Mouse (Mus musculus) kidney, embryonic 16.5 days (tissue): ENCODE measurements around the gene Opa3. TPM values are rescaled to one million over a fixed set of nuclear protein-coding genes. Genes with fewer than 3 reads are reported as not detected.

Experiments used
- ATAC-seq: fragments of 200-750 bp; cut with Nextera tagmentation; 2 replicates; pipeline ENCODE4 v1.8.0; 2017; ENCODE audit warnings: moderate TSS enrichment; ENCODE audit not compliant: low FRiP score, low TSS enrichment
- H3K27ac ChIP-seq: fragments of 300-500 bp; sonication (generic); 2 replicates; pipeline ENCODE4 v1.5.1; 2014; ENCODE audit warnings: low read length
- H3K27me3 ChIP-seq: fragments of 300-500 bp; sonication (generic); 2 replicates; pipeline ENCODE4 v1.6.1; 2014; ENCODE audit warnings: low read length, control low read depth, mixed read lengths; ENCODE audit not compliant: insufficient read depth
- H3K36me3 ChIP-seq: fragments of 300-500 bp; sonication (generic); 2 replicates; pipeline ENCODE4 v1.6.1; 2014; ENCODE audit warnings: low read length, control low read depth, mixed read lengths; ENCODE audit not compliant: insufficient read depth
- H3K4me1 ChIP-seq: fragments of 300-500 bp; sonication (generic); 2 replicates; pipeline ENCODE4 v1.6.1; 2014; ENCODE audit warnings: low read length, control low read depth, mixed read lengths; ENCODE audit not compliant: insufficient read depth
- H3K4me2 ChIP-seq: fragments of 300-500 bp; sonication (generic); replicated peaks from 2 replicates; pipeline ENCODE4 v1.6.1; 2014; ENCODE audit warnings: low read depth, low read length
- H3K4me3 ChIP-seq: fragments of 300-500 bp; sonication (generic); 2 replicates; pipeline ENCODE4 v1.5.1; 2014; ENCODE audit warnings: mild to moderate bottlenecking, low read length
- H3K9ac ChIP-seq: fragments of 300-500 bp; sonication (generic); replicated peaks from 2 replicates; pipeline ENCODE4 v1.6.1; 2014; ENCODE audit warnings: low read length
- H3K9me3 ChIP-seq: fragments of 300-500 bp; sonication (generic); 2 replicates; pipeline ENCODE4 v1.6.1; 2016; ENCODE audit warnings: low read length, control low read depth
- whole genome bisulfite sequencing: fragments of 180-500 bp; shearing (Covaris S2); extraction: QIAGEN DNeasy Blood & Tissue Kit; methylation state at CpG from one replicate; pipeline ENCODE4 v1.1.7; 2014; 5-methylcytosine and 5-hydroxymethylcytosine counted together
- microRNA counts: library from miRNA; unstranded; fragments of <30 nt; microRNA quantifications from one replicate; lab custom pipeline; 2016
- microRNA-seq: library from miRNA; unstranded; fragments of <30 nt; microRNA quantifications from one replicate; pipeline ENCODE4, GENCODE M21; 2016
- polyA plus RNA-seq: library from polyadenylated mRNA; unstranded; fragments of >200 nt; fragmentation: Nextera tagmentation; extraction: Ambion mirVana; gene quantifications from 2 replicates; pipeline ENCODE4 v1.2.1, GENCODE M21; 2015

Gene Opa3
- polyA plus RNA-seq, 1 experiment from 2014 or later, result 42.9 TPM

- no peak for ATAC-seq
- Histone ChIP-seq H3K9ac (peak overlapping the region; percentile 42), H3K9me3 (no peaks in the 10 kb centered on the region), H3K36me3 (no peaks in the 10 kb centered on the region), H3K27me3 (peaks cover 60% of the 10 kb centered on the region), H3K4me1 (peaks cover 24% of the 10 kb centered on the region), H3K4me2 (peak overlapping the region; percentile 51), H3K4me3 (peak overlapping the region; percentile 55; the same call in 1 of the 2 replicates), H3K27ac (no peak overlapping the region)
- 48% methylated on average over 13 of the region's 13 CpGs for WGBS
Observed at GRCm38 (mm10) chr7:19302264-19303045, 74.3 kb downstream of the Opa3 start.

GRCm38 (mm10) chr7:19303046-19303305, 74.8 kb downstream of the Opa3 start:
- Histone ChIP-seq H3K4me2 (no peak overlapping the region), H3K27ac (no peak overlapping the region), H3K4me3 (no peak overlapping the region), H3K36me3 (no peaks in the 10 kb centered on the region), H3K9me3 (no peaks in the 10 kb centered on the region), H3K4me1 (peaks cover 28% of the 10 kb centered on the region), H3K9ac (no peak overlapping the region), H3K27me3 (peaks cover 60% of the 10 kb centered on the region)
- WGBS, result 82% methylated on average over 12 of the region's 12 CpGs
- ATAC-seq, result no peak

- Histone ChIP-seq H3K4me1 (peaks cover 31% of the 10 kb centered on the region), H3K27ac (no peak overlapping the region), H3K27me3 (peaks cover 60% of the 10 kb centered on the region), H3K9ac (0 out of 2 replicates have a peak overlapping the region, but pooled peaks have one; percentile 42), H3K9me3 (no peaks in the 10 kb centered on the region), H3K36me3 (no peaks in the 10 kb centered on the region), H3K4me2 (peak overlapping the region; percentile 48), H3K4me3 (peak overlapping the region; percentile 34)
- ATAC-seq, result no peak
- WGBS, result 1% methylated on average over 16 of the region's 16 CpGs
Observed at GRCm38 (mm10) chr7:19303770-19304169, 75.6 kb downstream of the Opa3 start.

- Histone ChIP-seq H3K27ac (no peak overlapping the region), H3K9ac (no peak overlapping the region), H3K27me3 (peaks cover 60% of the 10 kb centered on the region), H3K9me3 (no peaks in the 10 kb centered on the region), H3K4me2 (peak overlapping the region; percentile 48), H3K36me3 (no peaks in the 10 kb centered on the region), H3K4me3 (peak overlapping the region; percentile 34), H3K4me1 (peaks cover 39% of the 10 kb centered on the region)
- no peak for ATAC-seq
- WGBS, result 3% methylated on average over 48 of the region's 48 CpGs
Observed at GRCm38 (mm10) chr7:19304501-19305412, 76.6 kb downstream of the Opa3 start.

- no peak overlapping the region for H3K9ac ChIP-seq
- H3K36me3 ChIP-seq, result no peaks in the 10 kb centered on the region
- no peak for ATAC-seq
- H3K27ac ChIP-seq, result no peak overlapping the region
- peaks cover 60% of the 10 kb centered on the region for H3K27me3 ChIP-seq
- H3K4me1 ChIP-seq, result peaks cover 39% of the 10 kb centered on the region
- H3K9me3 ChIP-seq, result no peaks in the 10 kb centered on the region
- 6% methylated on average over 6 of the region's 6 CpGs for WGBS
- H3K4me3 ChIP-seq, result peak overlapping the region; percentile 34; the same call in 1 of the 2 replicates
- peak overlapping the region; percentile 48 for H3K4me2 ChIP-seq
Observed at GRCm38 (mm10) chr7:19305413-19305735, 77.2 kb downstream of the Opa3 start.

MicroRNAs within 50 kb of the gene (microRNA counts, 519-probe panel; counts per million panel counts)
- 1,483 counts per million, percentile 41 among the panel's probes with 10 or more counts for microRNA mmu-miR-330 (lab: Ali Mortazavi, UCI)

Small RNA genes lying within 50 kb of the gene (microRNA-seq; reads per million reads assigned to microRNA genes)
- gene Mir330, result 200 reads per million, percentile 64 among the genes with 10 or more reads in this experiment

Other genes with a start within 250 kb of the Opa3 start
- not detected in 2 replicates for gene Nanos2, start 240.9 kb upstream of the Opa3 start, polyA plus RNA-seq
- gene Mypop, start 237.1 kb upstream of the Opa3 start, polyA plus RNA-seq, result 3.3 and 4.0 TPM in 2 replicates
- 21.4 and 23.5 TPM in 2 replicates for gene Irf2bp1, start 224.3 kb upstream of the Opa3 start, polyA plus RNA-seq
- gene Foxa3, start 204.8 kb upstream of the Opa3 start, polyA plus RNA-seq, result 0.35 and 0.75 TPM in 2 replicates
- 34.0 and 35.6 TPM in 2 replicates for gene Sympk, start 204.0 kb upstream of the Opa3 start, polyA plus RNA-seq
- not detected in 2 replicates for gene Rsph6a, start 173.6 kb upstream of the Opa3 start, polyA plus RNA-seq
- gene Dmwd, start 152.1 kb upstream of the Opa3 start, polyA plus RNA-seq, result 15.5 and 16.8 TPM in 2 replicates
- gene Dmpk, start 144.5 kb upstream of the Opa3 start, polyA plus RNA-seq, result 17.2 and 27.5 TPM in 2 replicates
- 9.5 and 10.5 TPM in 2 replicates for gene Six5, start 133.7 kb upstream of the Opa3 start, polyA plus RNA-seq
- gene Gm4969, start 110.0 kb upstream of the Opa3 start, polyA plus RNA-seq, result 3.2 and 4.3 TPM in 2 replicates
- gene Fbxo46, start 108.5 kb upstream of the Opa3 start, polyA plus RNA-seq, result 18.4 and 20.3 TPM in 2 replicates
- 15.1 and 16.1 TPM in 2 replicates for gene Qpctl, start 79.0 kb upstream of the Opa3 start, polyA plus RNA-seq
- gene Snrpd2, start 78.6 kb upstream of the Opa3 start, polyA plus RNA-seq, result 137 and 141 TPM in 2 replicates
- gene Gipr, start 62.2 kb upstream of the Opa3 start, polyA plus RNA-seq, result 0.37 and 0.60 TPM in 2 replicates
- 12.0 and 14.5 TPM in 2 replicates for gene Eml2, start 51.9 kb upstream of the Opa3 start, polyA plus RNA-seq
- gene Gpr4, start 15.8 kb upstream of the Opa3 start, polyA plus RNA-seq, result 4.0 and 4.3 TPM in 2 replicates
- 81.0 and 86.9 TPM in 2 replicates for gene Vasp, start 43.5 kb downstream of the Opa3 start, polyA plus RNA-seq
- gene Ppm1n, start 51.7 kb downstream of the Opa3 start, polyA plus RNA-seq, result 0.22 TPM in 1 of 2 replicates, not detected in the other
- 8.0 and 9.4 TPM in 2 replicates for gene Rtn2, start 54.3 kb downstream of the Opa3 start, polyA plus RNA-seq
- gene Fosb, start 81.7 kb downstream of the Opa3 start, polyA plus RNA-seq, result 0.17 and 0.22 TPM in 2 replicates
- gene Ercc1, start 116.4 kb downstream of the Opa3 start, polyA plus RNA-seq, result 81.8 and 86.1 TPM in 2 replicates
- 25.0 and 27.7 TPM in 2 replicates for gene Cd3eap, start 131.1 kb downstream of the Opa3 start, polyA plus RNA-seq
- gene Ppp1r13l, start 131.4 kb downstream of the Opa3 start, polyA plus RNA-seq, result 3.3 and 4.0 TPM in 2 replicates
- gene Ercc2, start 153.7 kb downstream of the Opa3 start, polyA plus RNA-seq, result 16.7 and 19.0 TPM in 2 replicates
- 7.0 and 8.5 TPM in 2 replicates for gene Klc3, start 175.8 kb downstream of the Opa3 start, polyA plus RNA-seq
- 18.6 and 28.2 TPM in 2 replicates for gene Ckm, start 176.4 kb downstream of the Opa3 start, polyA plus RNA-seq
- 6.8 and 6.9 TPM in 2 replicates for gene Mark4, start 230.5 kb downstream of the Opa3 start, polyA plus RNA-seq
- 2.9 and 3.8 TPM in 2 replicates for gene Exoc3l2, start 235.0 kb downstream of the Opa3 start, polyA plus RNA-seq